Mouse (Mus musculus): ENCODE measurements around the gene E130308A19Rik. TPM values are rescaled to one million over a fixed set of nuclear protein-coding genes. Genes with fewer than 3 reads are reported as not detected.

Gene E130308A19Rik
- polyA plus RNA-seq, 3 experiments from 2014 or later = 7.0 to 25.5 (median 10.0) TPM

DNA sequence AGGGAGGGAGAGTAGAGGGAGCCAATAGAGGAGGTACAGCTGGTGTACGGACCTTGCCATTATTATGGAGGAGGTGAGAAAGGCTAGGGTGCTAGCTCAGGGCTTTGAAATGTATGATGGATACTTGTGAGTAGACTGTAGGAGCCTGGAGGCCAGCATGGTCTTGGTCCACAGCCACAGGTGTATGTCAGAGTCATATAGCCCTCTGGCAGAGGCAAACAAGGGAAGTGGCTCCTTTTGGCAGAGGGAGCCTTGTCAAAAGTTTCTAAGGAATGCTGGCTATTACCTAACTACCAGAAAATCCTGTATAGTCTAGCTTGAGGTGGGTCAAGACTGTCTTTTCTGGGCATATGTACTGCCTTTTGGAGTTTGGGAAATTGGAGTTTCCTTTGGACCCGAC is 14.7 kb downstream of the E130308A19Rik start:
- ATAC-seq = no peak

DNA sequence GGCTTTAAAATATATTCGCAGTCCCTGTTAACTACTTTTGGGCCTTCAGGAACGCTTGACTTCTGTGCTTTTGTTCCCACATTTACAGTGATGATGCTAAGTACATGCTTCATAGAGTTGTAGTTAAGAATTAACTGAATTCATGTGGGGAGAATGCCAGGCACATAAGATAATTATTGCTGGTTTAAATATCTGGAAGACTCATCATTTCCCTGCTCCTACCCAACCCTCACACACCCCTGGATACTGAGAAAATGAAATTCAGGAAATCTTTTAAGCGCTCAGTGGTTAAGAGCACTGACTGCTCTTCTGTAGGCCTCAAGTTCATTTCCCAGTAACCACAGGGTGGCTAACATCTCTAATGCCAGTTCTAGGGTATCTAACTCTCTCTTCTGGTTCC is 16.0 kb downstream of the E130308A19Rik start:
- no peak for ATAC-seq

GRCm38 (mm10) chr4:59642657-59643056 is 16.6 kb downstream of the E130308A19Rik start:
- ATAC-seq = no peak

DNA sequence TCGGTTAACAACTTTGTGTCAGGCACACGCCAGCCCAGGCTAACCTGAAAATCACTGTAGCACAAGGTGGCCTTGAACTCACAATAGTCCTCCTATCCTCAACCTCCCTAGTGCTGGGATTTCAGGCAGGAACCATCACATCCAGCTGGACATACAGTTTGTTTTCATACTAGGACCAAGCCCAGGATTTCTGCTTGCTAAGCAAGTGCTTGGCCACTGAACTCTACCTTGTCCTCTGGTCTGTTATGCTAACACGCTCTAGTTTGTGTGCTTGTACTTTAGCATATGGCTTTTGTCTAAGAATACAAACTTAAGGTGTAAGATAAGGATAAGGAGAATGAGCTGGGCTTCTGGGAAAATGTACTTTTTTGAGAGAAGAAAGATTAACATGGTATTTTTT is 18.4 kb downstream of the E130308A19Rik start:
- no peak for ATAC-seq

GRCm38 (mm10) chr4:59644992-59645391 is 19.0 kb downstream of the E130308A19Rik start:
- no peak for ATAC-seq

- no peak for ATAC-seq
Measured at GRCm38 (mm10) chr4:59645610-59646009, 19.6 kb downstream of the E130308A19Rik start.

DNA sequence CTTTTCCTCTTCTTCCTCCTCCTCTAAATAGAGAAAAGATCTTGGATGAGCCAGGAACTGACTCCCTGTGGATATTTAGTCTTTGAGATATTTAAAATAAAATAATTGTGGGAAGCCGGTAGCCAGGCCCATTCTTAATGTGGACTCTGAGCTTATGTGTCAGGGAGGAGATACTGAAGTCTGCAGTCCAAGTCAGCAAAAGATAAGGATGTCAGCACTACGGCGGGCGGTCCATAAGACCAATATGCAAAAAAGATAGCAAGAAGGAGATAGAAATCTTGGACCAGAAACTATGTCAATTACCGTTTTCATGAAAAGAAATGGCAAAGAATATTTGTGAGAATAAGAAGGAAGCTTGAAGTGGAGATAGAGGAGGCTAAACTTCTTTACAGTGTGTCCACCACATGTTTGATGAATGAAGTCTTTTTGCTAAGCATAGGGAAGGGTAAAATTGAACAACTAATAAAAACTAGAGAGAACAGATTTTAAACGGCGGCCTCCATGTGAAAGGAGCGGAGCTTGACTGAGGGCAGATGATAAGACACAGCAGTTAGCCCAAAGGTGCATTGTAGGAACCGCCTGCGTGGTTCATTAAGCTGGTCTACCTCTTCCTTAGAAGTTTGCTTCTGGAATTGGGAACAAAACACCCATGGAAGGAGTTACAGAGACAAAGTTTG is 20.1 kb downstream of the E130308A19Rik start:
- ATAC-seq = no peak

- no peak for ATAC-seq
Measured at GRCm38 (mm10) chr4:59649119-59649518, 23.1 kb downstream of the E130308A19Rik start.

DNA sequence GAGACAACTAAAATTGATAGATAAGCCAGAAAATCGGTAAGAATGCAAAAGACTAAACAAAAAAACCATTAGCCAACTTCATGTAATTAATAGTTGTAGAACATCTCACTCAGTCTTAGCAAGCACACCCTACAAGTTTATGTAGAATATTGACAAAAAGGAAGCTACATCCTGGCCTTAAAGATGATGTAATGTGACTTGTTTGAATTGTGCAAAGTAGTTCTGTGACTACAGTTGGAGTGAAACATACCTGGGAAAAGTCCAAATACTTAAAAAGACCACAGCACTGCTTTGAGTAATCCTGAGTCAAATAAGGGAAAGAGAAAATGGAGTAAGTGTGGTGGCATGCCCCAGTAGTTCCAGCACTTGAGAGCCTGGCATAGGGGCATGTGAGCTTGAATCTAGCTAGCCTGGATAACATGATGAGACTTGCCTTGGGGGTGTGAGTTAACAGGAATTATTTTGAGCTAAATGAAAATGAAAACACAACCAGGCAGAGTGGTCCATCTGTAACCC is 26.2 kb downstream of the E130308A19Rik start:
- no peak for ATAC-seq

DNA sequence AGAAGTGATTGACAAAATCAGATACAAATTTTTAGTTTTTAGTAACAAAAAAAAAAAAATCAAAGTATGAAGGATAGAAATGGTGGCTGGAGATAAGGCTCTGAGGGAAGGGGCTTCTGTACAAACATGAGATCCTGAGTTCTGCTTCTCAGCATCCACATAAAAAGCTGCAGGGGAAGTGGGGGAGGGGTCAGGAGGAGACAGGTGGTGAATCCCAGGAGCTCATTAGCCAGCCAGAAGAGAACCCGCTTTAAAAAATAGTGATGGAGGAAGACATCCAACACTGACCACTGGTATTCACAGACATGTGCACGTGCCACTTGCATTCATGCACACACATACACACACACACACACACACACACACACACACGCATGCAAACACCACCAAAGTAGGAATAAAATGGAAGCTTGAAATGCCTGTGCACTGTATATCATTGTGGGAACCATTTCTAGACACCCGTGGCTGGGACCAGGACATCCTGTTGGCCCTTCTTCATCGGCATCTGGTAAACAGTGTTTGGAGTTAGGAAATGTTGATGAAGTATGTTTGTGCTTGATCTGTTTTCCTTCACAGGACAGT is 30.1 kb downstream of the E130308A19Rik start:
- no peak for ATAC-seq

DNA sequence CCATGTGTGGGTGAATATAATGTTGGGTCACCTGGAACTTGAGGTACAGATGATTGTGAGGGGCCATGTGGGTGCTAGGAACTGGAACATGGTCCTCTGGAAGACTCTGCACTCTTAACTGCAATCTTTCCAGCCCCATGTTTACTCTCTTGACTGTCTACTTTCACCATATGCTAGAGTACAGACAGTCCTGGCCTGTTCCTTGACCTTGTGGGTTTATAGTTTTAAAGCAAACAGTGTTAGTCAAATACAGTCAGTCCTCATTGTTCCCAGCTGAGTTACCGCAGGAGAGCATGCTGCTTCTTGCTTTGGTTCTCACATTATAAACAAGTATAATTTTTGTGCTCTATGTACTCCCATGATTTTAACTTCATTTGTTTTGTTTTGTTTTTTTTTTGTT is 36.2 kb downstream of the E130308A19Rik start:
- ATAC-seq = no peak

DNA sequence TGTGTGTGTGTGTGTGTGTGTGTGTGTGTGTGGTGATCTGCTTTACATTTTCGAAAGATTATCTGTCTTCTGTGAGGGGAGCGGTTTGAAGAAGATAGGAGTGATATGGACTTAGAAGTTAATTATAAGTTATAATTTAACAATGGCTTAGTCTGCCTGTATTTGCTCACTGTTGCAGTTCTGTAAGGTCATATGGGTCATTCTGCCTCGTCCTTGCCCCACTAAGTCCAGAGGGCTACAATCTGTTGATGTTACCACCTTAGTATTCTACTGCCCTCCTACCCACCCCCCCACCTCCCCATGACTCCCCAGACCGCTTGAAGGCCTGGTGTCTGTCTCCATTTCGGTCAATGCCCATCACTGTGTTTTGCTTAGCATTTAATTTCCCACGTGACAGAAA is 37.4 kb downstream of the E130308A19Rik start:
- no peak for ATAC-seq

DNA sequence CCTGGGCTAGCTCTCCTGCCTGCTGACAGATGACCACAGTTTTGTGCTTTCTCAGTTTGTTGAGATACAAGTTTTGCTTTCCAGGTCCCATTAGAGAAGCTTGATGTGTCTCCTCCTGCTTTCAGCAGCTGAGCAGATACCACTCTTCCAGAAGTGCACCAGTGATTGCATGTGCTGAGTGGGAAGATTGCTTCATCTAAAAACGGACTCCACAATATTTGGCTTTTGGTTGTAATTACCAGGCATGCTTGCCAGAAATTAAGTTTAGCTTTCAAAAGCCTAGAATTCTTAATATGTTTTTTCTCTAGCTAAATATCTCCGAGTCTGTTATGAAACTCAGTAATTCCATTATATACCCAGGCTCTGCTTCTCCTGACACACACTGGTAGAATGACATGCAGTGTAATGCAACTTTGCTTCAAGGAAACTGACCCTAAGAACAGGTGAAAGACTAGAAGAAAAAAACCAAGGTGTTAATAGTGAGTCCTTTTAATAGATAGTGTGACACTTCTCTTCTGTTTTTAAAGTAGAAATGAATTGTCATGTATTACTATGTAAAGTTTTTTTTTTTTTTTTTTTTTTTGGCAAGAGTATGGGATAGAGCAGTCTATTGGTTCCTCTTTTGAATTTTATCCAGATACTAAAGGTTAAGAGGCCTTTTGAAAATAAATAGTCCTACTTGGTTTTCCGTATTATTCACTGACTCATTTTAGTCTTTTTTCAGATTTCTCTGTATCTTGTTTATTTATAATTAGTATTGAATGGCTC is 40.7 kb downstream of the E130308A19Rik start:
- ATAC-seq = no peak

DNA sequence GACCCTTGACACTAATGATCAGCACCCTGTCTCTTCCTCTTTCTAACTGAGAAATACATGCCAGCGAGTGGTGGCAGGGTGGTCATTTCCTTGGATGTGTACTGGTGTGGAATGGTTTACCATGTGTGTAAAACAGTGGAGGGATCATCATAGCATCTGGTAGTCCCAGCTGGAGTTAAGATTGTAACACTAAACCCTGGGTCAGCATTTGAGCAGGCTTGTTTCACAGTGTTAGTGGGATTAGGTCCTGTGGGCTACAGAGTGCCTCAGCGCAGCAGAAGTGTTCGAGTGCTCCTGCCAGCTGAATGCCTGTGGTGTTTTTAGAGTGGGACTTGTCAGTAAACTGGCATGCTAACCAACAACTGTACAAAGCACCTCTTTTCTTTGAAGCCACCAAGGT is 42.0 kb downstream of the E130308A19Rik start:
- ATAC-seq = no peak

DNA sequence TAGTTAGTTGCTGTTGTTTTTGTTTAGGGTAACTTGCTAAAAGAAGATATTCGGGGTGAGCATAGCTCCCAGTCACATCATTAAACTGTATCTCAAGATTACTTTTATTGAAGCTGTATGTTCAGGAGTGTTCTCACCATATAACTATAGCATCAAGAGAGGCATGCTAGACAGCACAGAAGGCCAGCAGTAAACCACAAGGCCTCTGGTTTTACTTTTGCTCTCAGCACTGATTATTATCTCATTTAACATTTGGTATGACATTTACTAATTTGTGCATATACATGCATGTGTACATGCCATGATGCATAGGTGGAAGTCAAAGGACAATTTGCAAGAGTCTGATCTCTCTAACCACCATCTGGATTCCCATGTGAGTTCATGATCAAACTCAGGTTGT is 43.1 kb downstream of the E130308A19Rik start:
- peak; percentile 51 for ATAC-seq

DNA sequence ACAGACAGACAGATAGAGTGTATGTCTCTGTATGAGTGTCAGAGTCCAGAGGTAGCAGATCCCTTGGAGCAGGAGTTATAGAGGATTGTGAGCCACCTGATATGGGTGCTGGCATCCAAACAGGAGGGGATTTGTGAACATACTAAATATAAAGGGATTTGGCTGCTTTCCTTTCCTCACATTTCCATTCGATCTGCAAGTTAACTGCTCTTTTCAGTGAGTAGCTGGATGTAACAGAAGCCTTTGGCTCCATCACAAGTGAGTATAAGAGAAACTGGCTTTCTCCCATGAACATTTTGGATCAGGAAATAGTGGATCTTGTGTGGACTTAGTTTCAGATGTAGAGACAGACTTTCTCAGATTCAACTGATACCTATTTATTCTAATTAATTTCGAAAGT is 44.0 kb downstream of the E130308A19Rik start:
- ATAC-seq = no peak

DNA sequence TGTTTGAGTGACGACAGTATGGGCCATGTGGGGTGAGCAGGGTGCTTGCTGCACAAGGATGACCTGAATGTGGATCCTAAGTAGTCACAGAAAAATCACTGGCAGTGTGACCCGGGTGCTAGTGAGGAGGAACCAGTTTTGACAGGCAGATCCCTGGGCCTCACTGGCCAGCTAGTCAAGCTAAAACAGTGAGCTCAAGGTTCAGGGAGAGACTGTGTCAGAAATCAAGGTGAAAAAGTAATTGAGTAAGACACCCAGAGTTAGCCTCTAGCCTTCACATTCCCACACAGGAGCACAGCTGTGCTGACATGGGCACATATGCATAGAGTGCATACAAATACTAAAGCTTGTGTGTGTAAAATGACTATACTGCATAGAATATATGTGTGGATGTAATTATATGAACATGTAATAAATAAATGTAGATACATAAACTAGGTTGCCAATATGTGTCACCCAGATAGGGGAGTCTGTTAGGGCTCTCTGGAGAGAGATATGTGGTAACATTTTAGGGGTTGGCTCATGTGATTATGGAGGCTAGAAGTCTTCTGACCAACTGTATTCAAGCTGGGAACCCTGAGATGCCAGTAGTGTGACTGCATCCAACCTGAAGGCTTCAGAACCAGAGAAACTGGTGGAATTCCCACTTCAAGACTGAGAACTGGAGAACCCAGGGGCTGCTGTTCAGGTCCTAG is 47.6 kb downstream of the E130308A19Rik start:
- no peak for ATAC-seq

- ATAC-seq = no peak
Measured at GRCm38 (mm10) chr4:59674929-59675679, 49.1 kb downstream of the E130308A19Rik start.

GRCm38 (mm10) chr4:59675699-59676098 is 49.7 kb downstream of the E130308A19Rik start:
- ATAC-seq = no peak

GRCm38 (mm10) chr4:59681383-59681782 is 55.4 kb downstream of the E130308A19Rik start:
- ATAC-seq = no peak

GRCm38 (mm10) chr4:59682491-59682890 is 56.5 kb downstream of the E130308A19Rik start:
- peak; percentile 89 for ATAC-seq

- no peak for ATAC-seq
Measured at GRCm38 (mm10) chr4:59682950-59683349, 56.9 kb downstream of the E130308A19Rik start.
